Mouse (Mus musculus) spleen, adult 2 months (tissue): ENCODE data around the gene Col27a1.

Source experiments
- CTCF ChIP-seq: fragments of 200-500 bp; IDR thresholded peaks from 2 replicates; pipeline ENCODE4 v1.5.1; 2011; ENCODE audit warnings: mild to moderate bottlenecking, inconsistent platforms; ENCODE audit not compliant: insufficient read depth, insufficient read length, insufficient replicate concordance; ENCODE audit errors: extremely low read depth
- POLR2A ChIP-seq: fragments of 200-500 bp; IDR thresholded peaks from 2 replicates; pipeline ENCODE4 v1.6.1; 2011; ENCODE audit warnings: low read depth, low read length, inconsistent platforms

DNA sequence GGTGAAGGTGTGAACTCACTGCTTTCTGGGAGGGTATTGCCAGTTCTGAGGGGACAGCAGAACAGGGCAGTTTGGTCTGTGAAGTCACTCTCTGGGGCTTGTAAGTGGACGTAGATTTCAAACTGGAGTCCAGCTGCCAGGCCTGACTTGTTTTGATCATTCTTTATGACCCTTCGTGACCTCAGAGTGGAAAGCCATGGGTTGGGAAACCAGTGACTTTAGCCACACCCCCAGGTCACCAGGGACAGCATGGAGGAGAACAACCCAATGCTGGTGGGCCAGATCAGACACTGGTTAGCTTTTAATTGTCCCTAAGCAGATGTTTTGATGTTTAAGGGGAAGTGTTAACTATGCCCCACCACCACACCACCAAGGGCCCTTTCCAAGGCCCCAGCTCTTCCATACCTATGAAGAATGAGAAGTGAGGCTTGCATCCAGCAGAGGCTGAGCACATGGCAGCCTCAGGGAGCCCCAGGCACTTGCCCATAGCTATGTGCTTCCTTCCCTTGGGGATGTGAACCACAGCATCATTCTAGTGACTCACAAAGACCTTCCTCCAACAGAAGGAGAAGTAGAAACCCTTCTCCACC, 143.3 kb downstream of the Col27a1 start:
- TF ChIP-seq POLR2A (no peak), CTCF (no peak)
